Mouse (Mus musculus) liver, embryonic 16.5 days (tissue): ENCODE measurements at regions not wholly inside any gene's neighbourhood (a gene's known extent, or its start where the extent isn't known, plus 50 kb on each side); places are given as distances from the start of the nearest gene placed in this dataset.

ENCODE experiments used
- ATAC-seq: fragments of 200-750 bp; cut with Nextera tagmentation; 2 replicates; pipeline ENCODE4 v1.8.0; 2017; ENCODE audit warnings: low read depth, mild to moderate bottlenecking, moderate number of reproducible peaks, moderate library complexity
- H3K27ac ChIP-seq: fragments of 300-500 bp; sonication (generic); 2 replicates; pipeline ENCODE4 v1.5.1; 2014; ENCODE audit warnings: mild to moderate bottlenecking, low read length
- H3K27me3 ChIP-seq: fragments of 300-500 bp; sonication (generic); 2 replicates; pipeline ENCODE4 v1.6.1; 2014; ENCODE audit warnings: low read depth, low read length, mixed read lengths; ENCODE audit not compliant: control insufficient read depth, insufficient read depth
- H3K36me3 ChIP-seq: fragments of 300-500 bp; sonication (generic); 2 replicates; pipeline ENCODE4 v1.6.1; 2014; ENCODE audit warnings: mild to moderate bottlenecking; ENCODE audit not compliant: control insufficient read depth, insufficient read depth
- H3K4me1 ChIP-seq: fragments of 300-500 bp; sonication (generic); 2 replicates; pipeline ENCODE4 v1.6.1; 2014; ENCODE audit warnings: low read depth, low read length, mixed read lengths; ENCODE audit not compliant: control insufficient read depth
- H3K4me2 ChIP-seq: fragments of 300-500 bp; sonication (generic); 2 replicates; pipeline ENCODE4 v1.6.1; 2014; ENCODE audit warnings: low read depth, low read length, mixed read lengths
- H3K4me3 ChIP-seq: fragments of 300-500 bp; sonication (generic); 2 replicates; pipeline ENCODE4 v1.5.1; 2014; ENCODE audit warnings: low read depth, mild to moderate bottlenecking, low read length
- H3K9ac ChIP-seq: fragments of 300-500 bp; sonication (generic); 2 replicates; pipeline ENCODE4 v1.6.1; 2014; ENCODE audit warnings: low read depth, low read length
- H3K9me3 ChIP-seq: fragments of 300-500 bp; sonication (generic); replicated peaks from 2 replicates; pipeline ENCODE4 v1.6.1; 2016; ENCODE audit warnings: low read length; ENCODE audit not compliant: control insufficient read depth
- WGBS: fragments of 180-500 bp; shearing (Covaris S2); extraction: QIAGEN DNeasy Blood & Tissue Kit; methylation state at CpG from one replicate; pipeline ENCODE4 v1.1.7; 2014; ENCODE audit not compliant: insufficient replicate concordance; 5-methylcytosine and 5-hydroxymethylcytosine counted together

GRCm38 (mm10) chr14:103427873-103428272, 81.3 kb upstream of the Mycbp2 start:
- no peaks in the 10 kb centered on the region for H3K9me3 ChIP-seq
- no peak overlapping the region for H3K4me2 ChIP-seq
- H3K36me3 ChIP-seq = no peaks in the 10 kb centered on the region
- H3K9ac ChIP-seq = no peak overlapping the region
- 60% methylated on average over 2 of the region's 2 CpGs for WGBS
- no peak for ATAC-seq
- no peak overlapping the region for H3K4me3 ChIP-seq
- H3K27me3 ChIP-seq = no peaks in the 10 kb centered on the region
- no peak overlapping the region for H3K27ac ChIP-seq
- no peaks in the 10 kb centered on the region for H3K4me1 ChIP-seq

GRCm38 (mm10) chr14:103421305-103421822, 74.8 kb upstream of the Mycbp2 start:
- Histone ChIP-seq H3K4me3 (no peak overlapping the region), H3K9me3 (no peaks in the 10 kb centered on the region), H3K27me3 (no peaks in the 10 kb centered on the region), H3K4me1 (no peaks in the 10 kb centered on the region), H3K9ac (no peak overlapping the region), H3K4me2 (no peak overlapping the region), H3K36me3 (no peaks in the 10 kb centered on the region), H3K27ac (no peak overlapping the region)
- ATAC-seq = no peak
- WGBS = 73% methylated on average over 10 of the region's 10 CpGs

GRCm38 (mm10) chr14:103417110-103418061, 70.8 kb upstream of the Mycbp2 start:
- Histone ChIP-seq H3K27me3 (no peaks in the 10 kb centered on the region), H3K4me2 (no peak overlapping the region), H3K4me3 (no peak overlapping the region), H3K36me3 (no peaks in the 10 kb centered on the region), H3K9me3 (no peaks in the 10 kb centered on the region), H3K27ac (no peak overlapping the region), H3K9ac (no peak overlapping the region), H3K4me1 (no peaks in the 10 kb centered on the region)
- ATAC-seq = no peak
- WGBS = 74% methylated on average over 12 of the region's 12 CpGs

- Histone ChIP-seq H3K4me1 (no peaks in the 10 kb centered on the region; the same call in 1 of the 2 replicates), H3K4me2 (no peak overlapping the region), H3K27ac (no peak overlapping the region), H3K9me3 (no peaks in the 10 kb centered on the region), H3K36me3 (no peaks in the 10 kb centered on the region), H3K27me3 (no peaks in the 10 kb centered on the region), H3K4me3 (no peak overlapping the region), H3K9ac (no peak overlapping the region)
- ATAC-seq = 0 out of 2 replicates have a peak, but pooled peaks have one; percentile 32
- WGBS = 69% methylated on average over 2 of the region's 2 CpGs
Observed at GRCm38 (mm10) chr14:103404611-103405010, 58.0 kb upstream of the Mycbp2 start.

GRCm38 (mm10) chr14:103403054-103403453, 56.4 kb upstream of the Mycbp2 start:
- no peak for ATAC-seq
- 51% methylated on average over 3 of the region's 3 CpGs for WGBS
- H3K4me3 ChIP-seq = no peak overlapping the region

GRCm38 (mm10) chr14:103401983-103402382, 55.4 kb upstream of the Mycbp2 start:
- no peaks in the 10 kb centered on the region for H3K9me3 ChIP-seq
- H3K27ac ChIP-seq = no peak overlapping the region
- no peak overlapping the region for H3K4me3 ChIP-seq
- 45% methylated on average over 2 of the region's 2 CpGs for WGBS
- H3K9ac ChIP-seq = no peak overlapping the region
- H3K4me2 ChIP-seq = no peak overlapping the region
- no peaks in the 10 kb centered on the region for H3K27me3 ChIP-seq
- ATAC-seq = no peak
- no peaks in the 10 kb centered on the region for H3K36me3 ChIP-seq
- no peaks in the 10 kb centered on the region; the same call in 1 of the 2 replicates for H3K4me1 ChIP-seq

More at GRCm38 (mm10) chr14:103403054-103403453, 56.4 kb upstream of the Mycbp2 start:
- no peaks in the 10 kb centered on the region for H3K9me3 ChIP-seq
- no peaks in the 10 kb centered on the region for H3K36me3 ChIP-seq
- no peak overlapping the region for H3K27ac ChIP-seq
- no peak overlapping the region for H3K9ac ChIP-seq
- no peaks in the 10 kb centered on the region; the same call in 1 of the 2 replicates for H3K4me1 ChIP-seq
- H3K4me2 ChIP-seq = no peak overlapping the region
- H3K27me3 ChIP-seq = no peaks in the 10 kb centered on the region

GRCm38 (mm10) chr14:103401280-103401679, 54.7 kb upstream of the Mycbp2 start:
- no peak overlapping the region for H3K27ac ChIP-seq
- no peak overlapping the region for H3K4me2 ChIP-seq
- WGBS = 45% methylated on average over 2 of the region's 2 CpGs
- H3K4me1 ChIP-seq = no peaks in the 10 kb centered on the region; the same call in 1 of the 2 replicates
- ATAC-seq = no peak
- H3K36me3 ChIP-seq = no peaks in the 10 kb centered on the region
- no peak overlapping the region for H3K9ac ChIP-seq
- no peaks in the 10 kb centered on the region for H3K9me3 ChIP-seq
- H3K27me3 ChIP-seq = no peaks in the 10 kb centered on the region
- H3K4me3 ChIP-seq = no peak overlapping the region

- WGBS = 46% methylated on average over 1 of the region's 1 CpGs
- Histone ChIP-seq H3K9ac (no peak overlapping the region), H3K27ac (no peak overlapping the region), H3K4me2 (no peak overlapping the region), H3K27me3 (no peaks in the 10 kb centered on the region), H3K4me3 (no peak overlapping the region), H3K9me3 (no peaks in the 10 kb centered on the region), H3K36me3 (no peaks in the 10 kb centered on the region), H3K4me1 (no peaks in the 10 kb centered on the region)
- no peak for ATAC-seq
Observed at GRCm38 (mm10) chr14:103398401-103398800, 51.8 kb upstream of the Mycbp2 start.
